ENCODE assay signal across 9 mouse cellular contexts in the genomic region with DNA sequence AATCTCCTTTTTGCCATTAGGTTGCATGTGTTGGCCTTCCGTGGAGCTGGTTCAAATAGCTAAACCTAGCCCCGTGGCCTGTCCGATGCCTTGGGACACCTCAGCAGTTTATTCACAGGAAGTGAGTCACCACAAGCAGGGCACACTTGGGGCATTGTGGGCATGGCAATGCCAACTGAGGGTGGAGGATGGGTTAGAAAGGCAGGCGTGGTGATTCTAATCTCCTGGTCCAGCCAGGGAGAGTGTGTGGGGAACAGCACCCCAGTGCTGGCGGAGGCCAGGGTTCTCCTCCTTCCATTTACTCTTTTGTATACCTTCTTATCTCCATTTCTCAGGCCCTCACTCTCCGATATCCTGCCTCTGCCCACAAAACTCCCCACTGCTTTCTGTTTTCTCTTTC. TPM values are rescaled to one million over a fixed set of nuclear protein-coding genes. Genes with fewer than 3 reads are reported as not detected.
A peak's percentile ranks its signal among the peaks of the same experiment; 100 is the strongest.
DNase-seq lines count a peak whose midpoint lies in the region; ATAC-seq lines count a peak whose summit lies in the region.
"Had no signal": no experiment of that assay in that cellular context is flagged by ENCODE, and none has a peak within 500 bp of the region (broad histone marks: within the 10 kb centered on the region; RNA-seq: fewer than 3 reads in every experiment).

No protein-coding gene starts in this region.

- 88% methylated on average over 6 of the region's 6 CpGs for WGBS in forebrain, embryonic 15.5 days
- WGBS in midbrain, embryonic 15.5 days = 79% methylated on average over 6 of the region's 6 CpGs

- no peaks in the 10 kb centered on the region for H3K27me3 ChIP-seq in forebrain, embryonic 15.5 days
- H3K27me3 ChIP-seq in midbrain, embryonic 15.5 days (replicated peaks) = no peaks in the 10 kb centered on the region

- H3K9me3 ChIP-seq in forebrain, embryonic 15.5 days = no peaks in the 10 kb centered on the region
- H3K9me3 ChIP-seq in midbrain, embryonic 15.5 days = no peaks in the 10 kb centered on the region

- H3K4me3 ChIP-seq in forebrain, embryonic 15.5 days = no peak overlapping the region
- H3K4me3 ChIP-seq in midbrain, embryonic 15.5 days = no peak overlapping the region

- DNase-seq in lung, postnatal 25 days (ENCODE audit: low spot score) = peak; percentile 61
- DNase-seq in lung, postnatal 14 days = no peak
- DNase-seq in adrenal gland, adult 2 months = peak; percentile 89
- DNase-seq in liver = peak; percentile 82
- DNase-seq in spleen, postnatal 4 days (ENCODE audit: low spot score in 2 of 2) = peak; percentile 68 to 77
- no peak for DNase-seq in cerebellum, adult 9-10 months
- DNase-seq: thymus, postnatal 14 days had no signal

- no peak overlapping the region for H3K27ac ChIP-seq in forebrain, embryonic 15.5 days (replicated peaks)
- H3K27ac ChIP-seq in midbrain, embryonic 15.5 days = no peak overlapping the region

- peaks cover 25% of the 10 kb centered on the region for H3K4me1 ChIP-seq in forebrain, embryonic 15.5 days
- H3K4me1 ChIP-seq in midbrain, embryonic 15.5 days = peaks cover 26% of the 10 kb centered on the region

- H3K4me2 ChIP-seq in forebrain, embryonic 15.5 days (replicated peaks) = no peak overlapping the region
- no peak overlapping the region for H3K4me2 ChIP-seq in midbrain, embryonic 15.5 days

- ATAC-seq in forebrain, embryonic 15.5 days (replicated peaks) = no peak
- no peak for ATAC-seq in midbrain, embryonic 15.5 days (replicated peaks)

- no peak overlapping the region for H3K9ac ChIP-seq in forebrain, embryonic 15.5 days (replicated peaks)
- no peak overlapping the region for H3K9ac ChIP-seq in midbrain, embryonic 15.5 days

- H3K36me3 ChIP-seq in forebrain, embryonic 15.5 days = no peaks in the 10 kb centered on the region
- H3K36me3 ChIP-seq in midbrain, embryonic 15.5 days (replicated peaks) = no peaks in the 10 kb centered on the region

RNA-seq across cellular contexts. Expression of a gene that starts 2.0 kb away (rescaled TPM):
- 100 to 1,000 TPM; 224 to 263 TPM for total RNA-seq in adrenal gland, adult 2 months (2021)
- 78.7 and 99.1 TPM in 2 replicates for polyA plus RNA-seq in adrenal gland, adult 2 months (2012; rRNA removed)
- polyA plus RNA-seq in forebrain, embryonic 15.5 days (2015; fragmentation: Nextera tagmentation; extraction: Ambion mirVana) = 96.7 and 101 TPM in 2 replicates
- 97.6 and 97.8 TPM in 2 replicates for polyA plus RNA-seq in midbrain, embryonic 15.5 days (2015; fragmentation: Nextera tagmentation; extraction: Ambion mirVana)

RNA-seq across cellular contexts. Expression of a gene that starts 5.6 kb away (rescaled TPM):
- total RNA-seq in adrenal gland, adult 2 months (2021) = 1 to 10 TPM; 1.2 to 2.5 TPM
- polyA plus RNA-seq in adrenal gland, adult 2 months (2012; rRNA removed) = 0.88 and 1.3 TPM in 2 replicates
- 0.47 and 0.61 TPM in 2 replicates for polyA plus RNA-seq in forebrain, embryonic 15.5 days (2015; fragmentation: Nextera tagmentation; extraction: Ambion mirVana)
- polyA plus RNA-seq in midbrain, embryonic 15.5 days (2015; fragmentation: Nextera tagmentation; extraction: Ambion mirVana) = 0.33 and 0.56 TPM in 2 replicates

RNA-seq across cellular contexts. Expression of a gene that starts 30.7 kb away (rescaled TPM):
- 10 to 100 TPM; 26.3 to 31.1 TPM for total RNA-seq in adrenal gland, adult 2 months (2021)
- polyA plus RNA-seq in adrenal gland, adult 2 months (2012; rRNA removed) = 14.1 and 15.4 TPM in 2 replicates
- polyA plus RNA-seq in forebrain, embryonic 15.5 days (2015; fragmentation: Nextera tagmentation; extraction: Ambion mirVana) = 42.0 and 44.4 TPM in 2 replicates
- polyA plus RNA-seq in midbrain, embryonic 15.5 days (2015; fragmentation: Nextera tagmentation; extraction: Ambion mirVana) = 67.9 and 76.9 TPM in 2 replicates

RNA-seq across cellular contexts. Expression of a gene that starts 31.5 kb away (rescaled TPM):
- 100 to 1,000 TPM; 131 to 139 TPM for total RNA-seq in adrenal gland, adult 2 months (2021)
- polyA plus RNA-seq in adrenal gland, adult 2 months (2012; rRNA removed) = 209 and 296 TPM in 2 replicates
- polyA plus RNA-seq in forebrain, embryonic 15.5 days (2015; fragmentation: Nextera tagmentation; extraction: Ambion mirVana) = 46.1 and 46.2 TPM in 2 replicates
- polyA plus RNA-seq in midbrain, embryonic 15.5 days (2015; fragmentation: Nextera tagmentation; extraction: Ambion mirVana) = 43.0 and 43.7 TPM in 2 replicates

RNA-seq across cellular contexts. Expression of a gene that starts 44.4 kb away (rescaled TPM):
- 10 to 100 TPM; 20.7 to 21.7 TPM for total RNA-seq in adrenal gland, adult 2 months (2021)
- 6.9 and 7.6 TPM in 2 replicates for polyA plus RNA-seq in adrenal gland, adult 2 months (2012; rRNA removed)
- polyA plus RNA-seq in forebrain, embryonic 15.5 days (2015; fragmentation: Nextera tagmentation; extraction: Ambion mirVana) = 45.2 and 48.8 TPM in 2 replicates
- polyA plus RNA-seq in midbrain, embryonic 15.5 days (2015; fragmentation: Nextera tagmentation; extraction: Ambion mirVana) = 43.4 and 45.4 TPM in 2 replicates

Comparison
In these comparisons a context has a peak if more than half of its experiments do, and no peak if none do; other contexts are left out.
1. DNase-seq: peak in lung, postnatal 25 days (single experiment), adrenal gland, adult 2 months (single experiment), liver (single experiment) and spleen, postnatal 4 days (2 of 2); none in lung, postnatal 14 days (single experiment) and cerebellum, adult 9-10 months (single experiment).